Mouse (Mus musculus) ZHBTc4 (cell line): ENCODE data around the gene Prep.

Experiments used
- DNase-seq: peaks from one replicate; pipeline ENCODE4 v3.0.0-alpha.2; 2011; ENCODE audit warnings: low read depth, low spot score

Prep gene

DNA sequence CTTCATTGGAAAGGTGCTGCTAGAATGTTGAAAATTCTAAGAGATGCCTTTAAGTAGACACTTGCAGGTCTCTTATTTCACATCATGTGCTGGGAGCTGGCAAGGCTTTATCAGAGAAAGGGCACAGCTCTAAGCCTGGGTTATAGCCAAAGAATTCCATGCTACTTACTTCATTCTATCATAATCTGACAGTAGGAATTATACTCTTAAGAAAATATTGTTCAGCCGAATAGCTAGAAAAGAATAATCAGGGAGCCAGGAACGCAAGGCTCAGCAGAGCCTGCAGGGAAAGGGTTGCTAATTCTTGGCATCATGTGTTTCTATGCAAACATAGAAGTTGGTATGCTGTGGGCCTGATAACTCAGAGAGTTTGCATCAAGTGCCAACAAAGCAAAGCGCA lies 114.3 kb downstream of the Prep start:
- DNase-seq = no peak

- DNase-seq = no peak
Observed at GRCm38 (mm10) chr10:45185457-45185856, 118.5 kb downstream of the Prep start.

DNA sequence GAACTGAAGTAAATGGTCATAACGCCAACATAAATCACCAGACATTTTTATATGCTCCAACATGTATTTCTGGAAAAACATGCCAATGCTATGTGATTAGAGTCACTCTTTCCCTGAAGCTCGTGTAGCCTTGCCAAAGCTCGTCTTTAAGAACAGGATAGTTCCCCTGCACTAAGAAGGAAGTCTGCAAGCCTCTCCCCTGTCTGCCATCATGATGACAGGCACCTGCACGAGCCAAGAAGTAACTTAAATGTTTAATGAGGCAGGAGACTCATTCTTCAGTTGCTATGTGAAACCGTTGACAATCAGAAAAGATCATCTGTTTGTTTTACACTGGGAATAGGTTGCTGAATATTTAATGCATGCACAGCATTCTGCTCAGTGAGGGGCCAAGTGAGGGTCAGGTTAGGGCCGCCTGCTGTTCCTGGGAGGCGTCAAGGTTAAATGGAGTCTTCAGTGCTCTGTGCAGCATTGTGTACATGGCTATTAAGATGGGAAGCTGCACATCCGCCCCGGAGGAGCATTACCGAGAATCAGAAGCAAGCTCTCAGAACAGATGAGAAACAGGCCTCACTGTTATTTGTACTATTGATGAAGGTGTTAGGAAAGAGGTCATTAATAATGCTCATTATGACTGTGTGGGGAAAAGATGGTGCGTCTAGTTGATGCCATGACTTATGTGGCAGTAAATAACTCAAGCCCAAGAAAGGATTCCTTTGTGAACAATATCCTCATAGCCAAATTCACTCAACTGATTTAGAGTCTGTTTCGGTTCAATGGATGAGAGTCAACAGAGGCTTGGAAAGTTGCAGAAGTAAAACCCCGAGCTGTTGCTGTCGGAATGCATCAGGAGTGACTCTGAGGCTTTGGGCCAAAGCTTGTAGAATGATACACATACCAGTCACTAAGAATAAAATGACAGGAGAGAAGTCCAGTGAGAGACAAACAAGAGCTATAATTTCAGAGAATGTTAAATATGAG lies 126.6 kb downstream of the Prep start:
- DNase-seq = peak; percentile 75

DNA sequence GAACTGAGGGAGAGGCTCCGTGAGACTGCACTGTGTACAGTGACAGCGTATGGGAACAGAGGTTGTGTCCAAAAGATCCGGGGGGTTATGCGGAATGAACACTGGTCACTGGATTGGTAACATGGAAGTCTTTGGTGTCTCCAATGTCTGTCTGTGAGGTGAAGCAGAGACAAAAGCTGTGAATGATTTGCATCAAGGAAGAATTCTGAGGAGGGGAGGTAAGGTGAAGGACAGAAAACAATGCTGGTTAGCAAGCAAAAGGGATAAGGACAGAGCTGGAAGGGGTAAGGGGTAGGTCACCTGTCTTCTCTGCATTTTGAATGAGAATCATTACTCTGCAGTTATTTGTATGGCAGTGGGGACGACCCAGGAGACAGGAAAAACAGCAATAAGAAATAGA lies 127.5 kb downstream of the Prep start:
- DNase-seq = peak; percentile 22

DNA sequence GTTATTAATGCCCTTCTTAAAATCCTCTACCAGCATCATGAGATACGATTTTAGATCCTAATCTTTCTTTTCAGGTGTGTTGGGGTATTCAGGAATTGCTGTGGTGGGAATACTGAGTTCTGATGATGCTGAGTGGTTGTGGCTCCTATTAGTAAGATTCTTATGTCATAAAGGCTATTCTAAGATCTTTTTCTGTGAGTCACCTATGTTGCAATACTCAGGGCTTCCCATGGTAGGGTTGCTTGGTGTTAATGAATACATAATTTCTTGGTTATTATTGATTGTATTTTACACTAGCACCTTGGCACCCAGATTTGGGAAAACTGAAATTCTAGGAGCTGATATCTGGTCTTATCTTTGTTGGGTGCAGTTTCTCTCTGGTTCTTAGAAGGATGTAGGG lies 137.6 kb downstream of the Prep start:
- DNase-seq = no peak

DNA sequence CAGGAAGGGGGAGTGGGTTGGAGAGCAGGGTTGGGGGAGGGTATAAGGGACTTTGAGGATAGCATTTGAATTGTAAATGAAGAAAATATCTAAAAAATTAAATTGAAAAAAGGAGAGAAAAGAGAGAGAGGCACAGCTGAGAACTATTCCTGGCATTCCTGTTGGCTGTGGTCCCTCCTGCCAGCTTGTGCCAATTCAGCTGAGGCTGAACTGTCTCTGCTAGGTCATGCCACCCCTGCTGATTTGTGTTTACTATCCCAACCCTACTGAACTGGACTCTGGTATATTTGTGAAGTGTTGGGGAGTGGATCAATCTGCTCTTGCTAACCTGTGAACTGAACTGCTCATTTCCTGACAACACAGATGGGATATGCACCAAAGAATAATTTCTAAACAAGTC lies 143.2 kb downstream of the Prep start:
- DNase-seq = no peak

GRCm38 (mm10) chr10:45216676-45217075 lies 149.7 kb downstream of the Prep start:
- DNase-seq = no peak
